Mouse (Mus musculus) embryonic facial prominence, embryonic 15.5 days (tissue): ENCODE measurements around the gene 4930404H24Rik. TPM values are rescaled to one million over a fixed set of nuclear protein-coding genes. Genes with fewer than 3 reads are reported as not detected.

Experiments used
- ATAC-seq: fragments of 200-750 bp; cut with Nextera tagmentation; 2 replicates; pipeline ENCODE4 v1.8.0; 2017; ENCODE audit warnings: low read depth, moderate TSS enrichment; ENCODE audit not compliant: insufficient number of reproducible peaks, low FRiP score, low TSS enrichment
- H3K27ac ChIP-seq: fragments of 300-500 bp; sonication (generic); replicated peaks from 2 replicates; pipeline ENCODE4 v1.5.1; 2015; ENCODE audit warnings: mild to moderate bottlenecking, inconsistent platforms
- H3K27me3 ChIP-seq: fragments of 300-500 bp; sonication (generic); 2 replicates; pipeline ENCODE4 v1.6.1; 2015; ENCODE audit warnings: inconsistent platforms
- H3K36me3 ChIP-seq: fragments of 300-500 bp; sonication (generic); 2 replicates; pipeline ENCODE4 v1.6.1; 2015; ENCODE audit warnings: mild to moderate bottlenecking, inconsistent platforms
- H3K4me1 ChIP-seq: fragments of 300-500 bp; sonication (generic); 2 replicates; pipeline ENCODE4 v1.6.1; 2015; ENCODE audit warnings: inconsistent platforms
- H3K4me2 ChIP-seq: fragments of 300-500 bp; sonication (generic); replicated peaks from 2 replicates; pipeline ENCODE4 v1.6.1; 2015; ENCODE audit warnings: mild to moderate bottlenecking, inconsistent platforms
- H3K4me3 ChIP-seq: fragments of 300-500 bp; sonication (generic); replicated peaks from 2 replicates; pipeline ENCODE4 v1.5.1; 2015; ENCODE audit warnings: mild to moderate bottlenecking, inconsistent platforms
- H3K9ac ChIP-seq: fragments of 300-500 bp; sonication (generic); 2 replicates; pipeline ENCODE4 v1.6.1; 2015; ENCODE audit warnings: inconsistent platforms
- H3K9me3 ChIP-seq: fragments of 300-500 bp; sonication (generic); replicated peaks from 2 replicates; pipeline ENCODE4 v1.6.1; 2016; ENCODE audit warnings: inconsistent platforms
- WGBS: fragments of 180-500 bp; shearing (Covaris S2); methylation state at CpG from one replicate; pipeline ENCODE4 v1.1.7; 2015; 5-methylcytosine and 5-hydroxymethylcytosine counted together
- polyA plus RNA-seq: library from polyadenylated mRNA; unstranded; fragments of >200 nt; fragmentation: Nextera tagmentation; extraction: Ambion mirVana; gene quantifications from 2 replicates; pipeline ENCODE4 v1.2.1, GENCODE M21; 2015

4930404H24Rik gene
- not detected in 2 replicates for polyA plus RNA-seq

DNA sequence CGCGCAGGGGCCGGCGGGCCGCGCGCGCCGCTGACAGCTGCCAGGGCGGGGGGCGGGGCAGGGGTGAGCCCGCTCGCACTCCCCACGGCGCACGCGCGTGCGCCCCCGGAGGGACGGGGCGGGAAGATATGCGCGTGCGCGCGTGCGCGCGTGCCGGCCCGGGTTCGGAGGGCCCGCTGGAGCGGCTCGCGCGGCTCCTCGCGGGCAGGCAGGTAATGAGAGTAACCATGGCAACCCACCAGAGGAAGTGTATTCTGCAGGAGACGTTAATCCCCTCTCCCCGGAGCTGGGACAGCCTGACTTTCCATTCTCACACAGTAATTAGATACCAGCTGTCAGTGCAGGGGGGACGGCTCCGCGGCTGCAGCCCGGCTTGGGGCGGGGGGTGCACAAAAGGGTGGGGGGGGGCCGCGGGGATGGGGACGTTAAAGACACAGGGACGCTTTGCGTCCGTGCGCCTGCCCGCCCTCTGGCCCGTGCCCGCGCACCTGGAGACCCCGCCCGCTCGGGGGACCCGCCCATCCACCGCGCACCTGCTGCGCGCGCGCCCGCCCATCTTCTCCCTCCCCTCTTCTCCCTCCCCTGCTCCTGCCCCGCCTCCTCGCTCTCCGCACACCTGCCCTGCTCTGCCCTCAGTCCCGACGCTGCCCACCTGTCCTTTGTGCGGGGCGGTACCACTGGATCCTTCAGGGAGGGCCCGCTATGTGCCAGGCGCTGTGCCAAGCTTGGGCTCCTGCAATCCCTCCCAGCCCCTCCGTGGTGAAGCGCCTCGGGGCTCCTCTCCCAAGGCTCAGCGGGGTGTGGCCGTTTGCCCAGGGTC is at the start of gene 4930404H24Rik:
4930404H24Rik (plus strand) TSS at position 218 of the 820 bp plus-strand sequence.
- H3K9me3 ChIP-seq = no peaks in the 10 kb centered on the region
- H3K4me2 ChIP-seq = peak within 1 kb of the TSS; percentile 97
- H3K27ac ChIP-seq = no peak within 1 kb of the TSS; the same call in 1 of the 2 replicates
- peak within 1 kb of the TSS; percentile 44 for H3K9ac ChIP-seq
- peak within 1 kb of the TSS; percentile 55 for H3K4me3 ChIP-seq
- no peaks in the 10 kb centered on the region for H3K36me3 ChIP-seq
- peaks cover 11% of the 10 kb centered on the region for H3K27me3 ChIP-seq
- peaks cover 54% of the 10 kb centered on the region for H3K4me1 ChIP-seq
- WGBS = under 1% methylated on average over 66 of the region's 83 CpGs
- peak; percentile 65 for ATAC-seq

DNA sequence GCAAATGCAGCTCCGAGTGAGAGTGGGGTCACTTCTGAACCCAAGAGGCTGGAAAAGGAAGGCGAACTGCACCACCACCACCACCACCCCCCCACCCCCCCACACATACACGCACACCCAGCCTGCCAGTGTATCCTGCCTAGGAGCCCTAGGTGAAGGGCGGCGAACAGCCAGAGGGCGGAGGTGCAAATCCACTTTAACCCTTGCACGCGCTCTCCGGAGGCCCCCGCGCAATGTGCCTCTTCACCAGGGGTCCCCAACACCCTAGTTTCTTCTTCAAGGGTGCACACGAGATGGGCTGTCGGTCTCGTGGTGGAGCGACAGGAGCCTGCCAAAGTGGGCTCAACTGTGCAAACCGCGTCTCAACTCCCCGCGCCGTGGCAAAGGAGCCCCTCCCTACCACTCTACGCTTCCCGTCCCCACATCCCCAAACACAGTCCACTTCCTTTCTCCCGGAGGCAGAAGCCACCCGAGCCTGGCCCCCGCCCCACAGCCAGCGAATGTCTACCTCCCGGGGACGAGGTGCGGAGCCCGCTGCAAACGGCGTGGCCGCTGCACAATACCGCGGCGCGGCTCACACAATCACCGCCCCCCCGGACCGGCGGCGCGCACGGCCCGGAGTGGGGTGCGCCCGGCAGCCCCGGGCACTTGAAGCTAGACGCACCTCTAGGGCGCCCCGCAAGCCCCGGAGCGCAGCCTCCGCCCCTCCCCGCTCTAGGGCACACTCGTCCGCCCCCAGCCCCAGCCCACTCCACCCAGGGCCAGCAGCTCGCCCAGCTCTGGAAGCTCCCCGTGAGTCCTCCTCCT is 49.0 kb upstream of the 4930404H24Rik start:
- H3K36me3 ChIP-seq = no peaks in the 10 kb centered on the region
- under 1% methylated on average over 51 of the region's 59 CpGs for WGBS
- peak overlapping the region; percentile 94 for H3K27ac ChIP-seq
- peak; percentile 63 for ATAC-seq
- no peaks in the 10 kb centered on the region for H3K27me3 ChIP-seq
- no peaks in the 10 kb centered on the region for H3K9me3 ChIP-seq
- peak overlapping the region; percentile 98 for H3K4me2 ChIP-seq
- H3K9ac ChIP-seq = peak overlapping the region; percentile 70
- H3K4me1 ChIP-seq = peaks cover 57% of the 10 kb centered on the region
- H3K4me3 ChIP-seq = peak overlapping the region; percentile 91

DNA sequence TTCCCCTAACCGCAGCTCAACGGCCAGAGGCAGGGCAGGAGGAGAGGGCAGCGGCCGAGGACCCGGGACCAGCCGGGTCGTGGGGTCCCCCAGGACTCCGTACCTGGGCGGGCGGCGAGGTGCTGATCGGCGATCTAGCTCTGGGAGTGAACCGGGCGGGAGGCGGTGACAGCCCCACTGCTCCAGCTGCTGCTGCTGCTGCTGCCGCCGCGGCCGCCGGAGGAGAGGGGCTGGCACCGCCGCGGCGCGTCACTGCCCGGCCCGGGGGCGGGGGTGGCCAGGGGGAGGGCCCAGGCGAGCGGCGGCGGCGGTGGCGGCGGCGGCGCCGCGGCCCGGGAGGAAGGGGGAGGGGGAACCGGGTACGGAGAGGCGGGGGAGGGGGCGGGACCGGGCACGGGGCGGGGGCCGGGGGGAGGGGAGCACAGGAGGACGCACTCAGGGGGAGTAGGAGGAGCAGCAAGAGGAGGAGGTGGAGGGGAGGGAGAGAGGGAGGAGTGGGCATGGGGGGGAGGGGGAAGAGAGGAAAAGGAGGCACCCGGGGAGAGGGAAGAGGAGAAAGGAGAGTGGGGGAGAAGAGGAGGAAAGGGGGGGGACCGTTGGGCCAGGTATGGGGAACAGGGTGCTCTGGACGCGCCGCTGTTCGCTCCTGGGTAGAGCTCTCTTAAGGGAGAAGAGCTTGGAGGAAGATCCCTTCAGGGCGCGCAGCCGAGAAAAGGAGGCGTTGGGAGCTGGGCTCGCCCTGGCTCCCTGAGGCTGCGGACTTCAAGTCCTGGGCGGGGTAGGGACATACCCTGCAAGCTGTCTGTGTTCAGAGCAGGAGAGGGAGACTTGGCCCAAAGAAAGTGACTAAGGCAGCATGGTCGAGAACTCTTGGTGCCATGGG is 48.1 kb upstream of the 4930404H24Rik start:
- H3K4me2 ChIP-seq = peak overlapping the region; percentile 98
- peak overlapping the region; percentile 91 for H3K4me3 ChIP-seq
- peak; percentile 72 for ATAC-seq
- no peaks in the 10 kb centered on the region for H3K9me3 ChIP-seq
- peaks cover 52% of the 10 kb centered on the region for H3K4me1 ChIP-seq
- WGBS = under 1% methylated on average over 35 of the region's 64 CpGs
- no peaks in the 10 kb centered on the region for H3K36me3 ChIP-seq
- H3K27me3 ChIP-seq = no peaks in the 10 kb centered on the region
- H3K27ac ChIP-seq = peak overlapping the region; percentile 94
- H3K9ac ChIP-seq = peak overlapping the region; percentile 70

DNA sequence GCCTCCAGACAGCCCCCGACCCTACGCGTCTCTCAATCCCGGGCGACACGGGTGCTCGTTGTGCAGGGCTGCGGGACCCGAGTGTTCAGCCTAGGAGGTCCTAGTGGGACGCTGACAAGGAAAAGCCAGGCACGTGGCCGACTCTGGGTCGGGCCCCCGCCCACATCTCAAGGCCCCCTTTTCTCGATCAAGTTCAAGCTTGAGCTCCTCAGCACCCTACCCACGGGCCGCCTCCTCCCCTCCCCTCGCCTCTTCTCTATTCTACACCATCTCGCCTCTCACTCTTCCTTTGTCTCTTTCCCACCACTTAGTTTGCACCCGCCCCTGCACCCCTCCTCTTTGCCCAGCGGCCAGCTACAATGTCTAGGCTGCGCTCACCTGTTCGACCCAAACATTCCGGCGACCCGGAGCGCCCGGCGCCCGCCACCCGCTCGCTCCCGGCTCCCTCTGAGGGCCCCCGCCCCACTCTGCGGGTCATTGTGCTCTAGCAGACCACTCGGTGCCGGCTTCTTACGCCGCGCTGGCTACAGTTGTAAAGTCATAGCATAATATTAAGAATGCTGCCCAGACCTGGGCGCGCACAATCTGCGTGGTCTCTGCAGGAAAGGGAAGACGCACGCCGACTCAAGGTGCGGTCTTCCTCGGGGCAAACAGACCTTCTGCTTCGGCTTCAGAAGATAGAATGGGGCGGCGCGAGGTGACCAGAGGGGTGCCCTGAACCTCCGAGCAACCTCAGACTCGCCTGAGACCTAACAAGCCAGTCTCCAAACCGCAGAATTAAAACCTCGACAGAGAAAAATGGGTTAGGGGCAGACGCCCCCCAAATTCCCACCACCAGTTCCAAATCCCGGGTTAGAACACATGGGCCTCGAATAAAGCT is 47.2 kb upstream of the 4930404H24Rik start:
- peak overlapping the region; percentile 94 for H3K27ac ChIP-seq
- WGBS = under 1% methylated on average over 59 of the region's 59 CpGs
- no peaks in the 10 kb centered on the region for H3K36me3 ChIP-seq

DNA sequence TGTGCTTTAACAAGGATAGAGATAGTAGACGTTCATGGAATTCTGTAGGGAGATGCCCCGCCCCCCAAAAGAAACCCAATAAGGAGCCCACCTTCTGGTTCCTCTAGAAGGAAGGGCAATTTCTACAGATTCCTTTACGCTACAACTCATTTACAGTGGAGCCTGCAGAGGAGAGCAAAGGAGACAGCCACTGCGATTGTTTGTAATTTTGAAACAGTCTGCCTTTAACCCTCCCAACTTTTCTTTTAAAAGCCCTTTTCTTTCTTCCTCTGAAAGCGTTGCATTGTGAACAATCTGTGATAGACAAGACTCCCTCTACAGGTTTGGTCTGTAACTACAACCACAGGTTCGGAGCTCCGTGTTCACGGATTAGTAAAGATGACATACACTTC is 46.6 kb upstream of the 4930404H24Rik start:
- Histone ChIP-seq H3K27ac (peak overlapping the region; percentile 94), H3K4me1 (peaks cover 41% of the 10 kb centered on the region), H3K9ac (no peak overlapping the region), H3K9me3 (no peaks in the 10 kb centered on the region), H3K27me3 (no peaks in the 10 kb centered on the region), H3K4me3 (peak overlapping the region; percentile 91), H3K4me2 (peak overlapping the region; percentile 98), H3K36me3 (no peaks in the 10 kb centered on the region)
- under 1% methylated on average over 8 of the region's 8 CpGs for WGBS
- no peak for ATAC-seq

More for the DNA sequence above, 47.2 kb upstream of the 4930404H24Rik start:
- no peaks in the 10 kb centered on the region for H3K27me3 ChIP-seq
- H3K4me1 ChIP-seq = peaks cover 48% of the 10 kb centered on the region
- H3K4me2 ChIP-seq = peak overlapping the region; percentile 98
- peak overlapping the region; percentile 48 for H3K9ac ChIP-seq
- H3K4me3 ChIP-seq = peak overlapping the region; percentile 91
- H3K9me3 ChIP-seq = no peaks in the 10 kb centered on the region
- peak; percentile 35 for ATAC-seq

DNA sequence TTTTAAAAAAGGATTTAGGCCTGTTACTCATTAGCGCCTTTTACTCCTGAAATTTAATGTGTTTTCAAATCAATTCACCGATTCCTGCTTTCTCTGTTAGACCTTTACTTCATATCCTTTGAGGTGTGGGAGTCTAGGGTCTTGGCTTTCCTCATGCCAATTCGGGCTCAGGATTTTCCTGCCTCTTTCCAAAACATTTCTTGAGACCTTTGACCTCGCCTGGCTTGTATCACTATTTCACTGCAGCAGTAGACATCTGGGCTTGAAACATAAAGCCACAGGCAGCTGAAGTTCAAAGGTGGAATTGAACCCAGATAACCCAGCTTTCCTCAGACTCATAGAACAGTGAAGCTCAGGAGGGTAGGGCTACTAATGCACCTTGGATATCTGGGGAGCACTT is 46.1 kb upstream of the 4930404H24Rik start:
- Histone ChIP-seq H3K4me1 (peaks cover 37% of the 10 kb centered on the region), H3K27me3 (no peaks in the 10 kb centered on the region), H3K4me3 (peak overlapping the region; percentile 91; the same call in 1 of the 2 replicates), H3K9me3 (no peaks in the 10 kb centered on the region), H3K4me2 (peak overlapping the region; percentile 98), H3K27ac (0 out of 2 replicates have a peak overlapping the region, but pooled peaks have one; percentile 29), H3K36me3 (no peaks in the 10 kb centered on the region), H3K9ac (no peak overlapping the region)
- WGBS = 12% methylated on average over 4 of the region's 4 CpGs
- ATAC-seq = no peak

DNA sequence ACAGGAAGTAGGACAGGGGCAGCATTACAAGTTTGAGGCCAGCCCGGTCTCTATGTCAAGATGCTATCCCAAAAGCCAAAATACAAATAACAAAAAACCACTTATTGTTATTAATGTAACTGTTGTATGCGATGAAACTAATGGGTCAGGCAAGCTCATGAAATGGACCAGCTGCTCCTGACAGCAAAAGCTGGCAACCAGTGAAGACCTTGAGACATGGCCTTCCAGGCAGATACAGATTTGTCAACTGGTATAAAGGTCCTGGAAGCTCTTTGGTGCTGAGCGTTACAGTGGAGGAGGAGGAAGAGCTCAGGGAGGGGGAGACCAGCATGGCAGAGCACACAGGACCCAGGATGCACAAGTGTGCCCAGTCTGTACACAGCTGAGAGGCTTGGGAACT is 44.9 kb upstream of the 4930404H24Rik start:
- Histone ChIP-seq H3K9ac (no peak overlapping the region), H3K4me3 (no peak overlapping the region), H3K4me1 (peaks cover 24% of the 10 kb centered on the region), H3K27ac (no peak overlapping the region), H3K4me2 (no peak overlapping the region), H3K9me3 (no peaks in the 10 kb centered on the region), H3K27me3 (no peaks in the 10 kb centered on the region), H3K36me3 (no peaks in the 10 kb centered on the region)
- ATAC-seq = no peak
- 92% methylated on average over 3 of the region's 3 CpGs for WGBS

DNA sequence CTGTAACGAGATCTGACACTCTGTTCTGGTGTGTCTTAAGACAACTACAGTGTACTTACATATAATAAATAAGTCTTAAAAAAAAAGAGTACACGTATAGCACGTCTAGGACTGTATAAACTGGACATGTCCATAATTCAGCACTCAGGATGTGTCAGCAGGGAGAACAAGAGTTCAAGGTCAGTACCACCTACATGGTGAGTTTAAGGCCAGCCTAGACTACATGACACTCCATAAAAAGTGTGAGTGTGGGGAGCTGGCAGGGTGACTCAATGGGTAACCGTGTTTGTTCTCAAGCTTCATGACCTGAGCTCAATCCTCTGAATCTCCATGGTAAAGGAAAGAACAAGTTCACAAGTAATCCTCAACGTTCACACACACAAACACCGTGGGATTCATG is 44.1 kb upstream of the 4930404H24Rik start:
- 85% methylated on average over 6 of the region's 6 CpGs for WGBS
- no peaks in the 10 kb centered on the region for H3K9me3 ChIP-seq
- no peak overlapping the region for H3K27ac ChIP-seq
- H3K27me3 ChIP-seq = no peaks in the 10 kb centered on the region
- peaks cover 17% of the 10 kb centered on the region for H3K4me1 ChIP-seq
- H3K9ac ChIP-seq = no peak overlapping the region
- H3K4me3 ChIP-seq = no peak overlapping the region
- H3K4me2 ChIP-seq = no peak overlapping the region
- ATAC-seq = no peak
- no peaks in the 10 kb centered on the region for H3K36me3 ChIP-seq

DNA sequence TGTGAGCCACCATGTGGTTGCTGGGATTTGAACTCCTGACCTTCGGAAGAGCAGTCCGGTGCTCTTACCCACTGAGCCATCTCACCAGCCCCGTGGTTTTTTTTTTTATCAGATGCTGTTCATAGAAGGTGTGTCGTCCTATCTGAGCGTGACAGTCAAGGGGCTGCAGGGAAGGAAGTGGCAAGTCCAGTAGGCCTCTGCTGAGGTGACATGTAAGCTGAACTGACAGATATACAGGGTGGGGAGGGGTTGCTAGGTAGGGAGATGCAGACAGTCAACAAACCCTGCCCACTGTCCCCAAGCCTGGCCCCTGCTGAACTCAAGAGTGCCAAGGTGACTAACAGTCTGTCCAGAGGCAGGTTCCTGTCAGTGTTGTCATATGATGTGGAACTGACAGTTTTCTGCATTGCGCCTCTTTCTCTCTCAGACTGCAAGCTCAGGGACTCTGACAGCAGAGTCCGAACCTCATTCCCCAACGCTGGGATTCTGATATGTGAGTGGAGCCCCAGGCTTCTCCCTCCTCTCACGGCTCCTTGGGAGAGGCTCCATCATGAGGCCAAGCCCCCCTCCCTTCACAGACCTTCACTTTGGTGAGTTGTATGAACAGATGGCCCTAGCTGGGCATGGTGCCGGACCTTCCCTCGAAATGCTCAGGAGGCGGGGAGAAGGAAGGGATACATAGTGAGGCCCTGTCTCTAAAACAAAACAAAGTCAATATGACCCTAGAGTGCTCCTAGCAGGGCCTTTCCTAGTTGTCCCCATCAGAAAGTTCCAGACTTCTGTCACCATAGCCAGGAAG is 38.4 kb upstream of the 4930404H24Rik start:
- no peak overlapping the region for H3K9ac ChIP-seq
- no peak overlapping the region for H3K27ac ChIP-seq
- 68% methylated on average over 12 of the region's 12 CpGs for WGBS
- no peaks in the 10 kb centered on the region for H3K9me3 ChIP-seq
- peaks cover 10% of the 10 kb centered on the region for H3K4me1 ChIP-seq
- H3K36me3 ChIP-seq = no peaks in the 10 kb centered on the region
- no peak overlapping the region for H3K4me2 ChIP-seq
- ATAC-seq = no peak
- H3K4me3 ChIP-seq = no peak overlapping the region
- no peaks in the 10 kb centered on the region for H3K27me3 ChIP-seq
